Mouse (Mus musculus): ENCODE data around the gene Styk1. TPM values are rescaled to one million over a fixed set of nuclear protein-coding genes. Genes with fewer than 3 reads are reported as not detected.
"Not testable (repeated sequence)": the region's sequence is repeated elsewhere in the genome, so short reads cannot be mapped to it uniquely, and the experiment has no call there.

Styk1 gene
- total RNA-seq, 2 experiments from 2014 or later: 0.59 to 1.4 TPM

DNA sequence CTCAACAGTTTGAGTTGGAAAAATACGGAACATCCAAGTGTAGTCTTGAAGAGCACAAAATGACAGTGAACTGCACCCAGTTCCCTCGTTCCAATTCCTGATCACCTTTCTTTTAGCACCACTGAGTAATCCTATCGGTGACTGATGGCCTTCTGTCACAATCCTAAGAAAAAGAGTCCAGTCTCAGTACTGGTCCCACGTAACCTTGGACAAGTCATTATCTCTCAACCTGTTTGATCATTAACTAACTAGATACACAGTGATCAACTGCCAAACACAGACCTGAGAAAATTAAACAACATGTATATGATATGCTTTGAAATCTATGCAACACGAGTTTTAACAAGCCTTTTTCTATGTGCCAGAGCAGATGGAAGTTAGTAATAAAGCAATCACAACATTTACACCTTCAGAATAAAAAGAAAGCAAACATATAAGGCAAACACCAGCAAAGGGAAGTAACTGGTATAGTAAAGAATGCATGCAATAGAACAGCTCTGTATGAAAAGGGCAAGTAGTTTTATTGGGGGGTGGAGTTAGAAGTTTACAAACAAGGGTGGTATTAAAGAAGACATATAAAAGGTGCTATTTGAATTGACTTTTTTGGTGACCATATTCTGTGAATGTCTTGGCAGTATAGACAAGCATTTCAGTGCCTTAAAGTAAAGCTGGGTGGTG lies 58.8 kb downstream of the Styk1 start:
- no peak for DNase-seq
- intact Hi-C loops (cut with DNase I): loop anchor here (5.0 kb wide), 1 partner anchor 128 kb away; no protein-coding TSS in a partner anchor

- intact Hi-C loops (cut with DNase I): loop anchor here (5.0 kb wide), 1 partner anchor 128 kb away; no protein-coding TSS in a partner anchor
- no peak for DNase-seq
Observed at GRCm38 (mm10) chr6:131293916-131294315, 59.5 kb downstream of the Styk1 start.

DNA sequence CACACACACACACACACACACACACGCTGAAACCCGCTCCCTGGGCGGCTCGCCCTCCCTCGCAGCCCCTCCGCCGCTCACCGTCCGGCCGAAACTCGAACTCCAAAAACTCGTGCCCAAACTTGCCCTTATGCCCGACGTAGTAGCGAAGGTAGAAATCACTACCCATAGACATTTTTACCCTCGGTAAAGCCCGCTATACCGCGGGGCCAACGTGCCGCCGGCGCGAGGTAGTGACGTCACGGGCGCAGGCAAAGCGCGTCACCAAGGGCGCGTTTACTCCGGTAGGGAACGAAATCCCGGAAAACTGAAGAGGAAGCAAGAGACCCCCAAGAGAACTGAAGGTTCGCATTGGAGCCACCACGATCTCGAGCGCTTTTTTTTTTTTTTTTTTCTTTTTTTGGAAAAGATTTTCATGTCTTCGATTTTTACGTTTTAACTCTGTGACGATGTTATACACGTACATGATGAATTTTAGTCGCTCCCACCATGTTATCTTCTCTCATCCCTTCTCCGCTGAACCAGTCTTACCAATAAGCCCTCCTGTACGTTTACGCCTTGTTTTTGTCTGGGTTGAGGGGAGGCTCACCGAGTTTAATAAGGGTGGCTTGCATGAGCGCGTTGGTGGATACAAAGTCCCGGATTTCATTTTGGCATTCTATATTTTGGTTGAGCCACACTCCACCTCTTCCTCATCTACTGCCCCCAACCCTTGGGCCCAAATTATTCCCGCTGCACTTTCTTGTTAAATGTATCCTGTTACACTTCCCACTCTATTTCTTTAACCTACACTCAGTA lies 60.2 kb downstream of the Styk1 start, which contains the start of gene Magohb:
Gene Magohb (minus strand): TSS at position 254 of the 798 bp plus-strand sequence.
- peak; percentile 75 to 83 for DNase-seq
- intact Hi-C loops (cut with DNase I): loop anchor here (5.0 kb wide), 1 partner anchor 129 kb away; no protein-coding TSS in a partner anchor

- intact Hi-C loops (cut with DNase I): loop anchor here (5.0 kb wide), 1 partner anchor 130 kb away; no protein-coding TSS in a partner anchor
Observed at GRCm38 (mm10) chr6:131292276-131292990, 61.0 kb downstream of the Styk1 start.

GRCm38 (mm10) chr6:131290430-131290829 lies 63.0 kb downstream of the Styk1 start:
- intact Hi-C loops (cut with DNase I): loop anchor here (5.0 kb wide), 1 partner anchor 132 kb away; no protein-coding TSS in a partner anchor
- DNase-seq: no peak

More at GRCm38 (mm10) chr6:131292276-131292990, 61.0 kb downstream of the Styk1 start:
- no peak for DNase-seq

GRCm38 (mm10) chr6:131278160-131278559 lies 75.2 kb downstream of the Styk1 start:
- intact Hi-C loops (cut with DNase I); DNase-seq: not testable (repeated sequence)

GRCm38 (mm10) chr6:131276659-131277058 lies 76.7 kb downstream of the Styk1 start:
- intact Hi-C loops (cut with DNase I): no loop called here

DNA sequence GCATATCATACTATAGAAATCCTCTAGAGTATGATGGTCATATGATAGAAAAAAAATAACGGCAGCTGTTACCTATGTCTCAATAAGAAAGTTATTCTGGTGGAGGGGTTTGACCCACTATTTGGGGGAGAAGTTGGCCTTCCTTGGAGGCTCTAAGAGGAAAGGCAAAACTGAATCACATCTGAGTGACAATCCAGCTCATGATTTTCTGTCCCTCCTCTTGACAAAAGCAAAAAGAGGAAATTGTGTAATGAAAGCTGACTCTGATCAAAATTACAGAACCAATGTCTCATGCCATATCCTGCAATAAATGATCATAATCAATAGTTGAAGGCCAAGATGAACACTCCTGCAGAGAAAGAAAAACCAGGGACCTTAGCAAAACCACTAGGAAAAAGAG lies 81.1 kb downstream of the Styk1 start:
- intact Hi-C loops (cut with DNase I): no loop called here

More at GRCm38 (mm10) chr6:131276659-131277058, 76.7 kb downstream of the Styk1 start:
- DNase-seq: no peak

DNA sequence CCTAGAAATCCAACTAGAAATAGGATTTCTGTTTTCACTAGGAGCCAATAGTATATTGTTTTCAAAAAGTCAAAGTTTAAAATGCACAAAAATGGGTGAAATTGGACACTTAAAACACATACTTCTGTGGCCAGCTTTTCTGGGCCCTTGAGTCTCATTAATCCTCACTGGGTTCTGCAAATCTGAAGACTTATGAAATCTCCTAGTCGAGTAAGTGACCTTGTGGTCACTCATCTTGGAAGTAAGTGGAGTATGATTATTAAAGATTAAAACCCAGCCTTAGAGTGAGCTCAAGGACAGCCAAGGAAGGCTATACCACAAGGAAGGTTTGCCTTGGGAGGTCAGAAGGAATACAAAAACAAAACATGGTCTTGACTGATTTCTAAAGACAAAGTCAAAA lies 83.1 kb downstream of the Styk1 start:
- intact Hi-C loops (cut with DNase I): no loop called here

More for the DNA sequence above, 81.1 kb downstream of the Styk1 start:
- no peak for DNase-seq

GRCm38 (mm10) chr6:131269599-131269998 lies 83.8 kb downstream of the Styk1 start:
- intact Hi-C loops (cut with DNase I): no loop called here
- DNase-seq: no peak

More for the DNA sequence above, 83.1 kb downstream of the Styk1 start:
- no peak for DNase-seq

- intact Hi-C loops (cut with DNase I): no loop called here
- no peak for DNase-seq
Observed at GRCm38 (mm10) chr6:131264175-131264574, 89.2 kb downstream of the Styk1 start.

DNA sequence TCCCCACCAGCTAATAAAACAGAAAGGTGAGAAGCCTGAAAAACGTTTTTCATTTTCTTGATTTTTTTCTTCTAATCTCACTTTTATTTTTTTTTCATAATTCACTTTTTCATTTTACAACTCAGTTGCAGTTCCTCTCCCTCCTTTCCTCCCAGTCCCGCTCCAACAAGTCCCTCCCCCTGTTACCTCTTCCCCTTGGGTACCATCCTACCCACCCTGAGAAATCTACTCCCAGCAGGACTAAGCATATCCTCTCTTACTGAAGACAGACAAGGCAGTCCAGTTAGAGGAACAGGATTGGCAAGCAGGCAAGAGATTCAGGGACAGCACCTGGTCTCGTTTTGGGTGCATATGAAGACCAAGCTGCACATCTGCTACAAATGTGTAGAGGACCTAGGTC lies 90.6 kb downstream of the Styk1 start:
- intact Hi-C loops (cut with DNase I): no loop called here
- no peak for DNase-seq

DNA sequence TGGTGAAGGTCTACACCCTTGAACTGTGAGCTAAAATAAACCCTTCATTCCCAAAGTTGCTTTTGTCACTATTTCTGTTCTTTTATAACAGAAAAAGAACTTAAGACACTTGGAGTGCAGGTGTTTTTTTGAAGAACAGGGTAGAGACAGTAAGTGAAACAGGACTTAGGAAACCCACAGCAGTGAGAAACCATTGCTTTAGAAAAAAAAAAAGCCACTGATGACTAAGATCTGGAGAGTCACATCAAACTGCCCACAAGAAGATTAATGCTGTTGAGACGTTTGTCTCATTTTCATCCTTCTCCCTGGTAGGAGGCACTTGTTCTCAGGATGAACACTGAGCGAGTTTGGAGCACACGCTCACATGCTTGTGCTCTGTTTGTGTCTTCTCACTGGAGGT lies 91.4 kb downstream of the Styk1 start:
- intact Hi-C loops (cut with DNase I): no loop called here
- no peak for DNase-seq

Other genes with a start within 250 kb of the Styk1 start
- gene Klra2, start 106.2 kb downstream of the Styk1 start, total RNA-seq (2021): not detected
- 1 to 10 TPM; 2.6 to 4.5 TPM for gene Magohb, start 60.4 kb downstream of the Styk1 start, total RNA-seq (2021)
- gene Ybx3, start 34.9 kb upstream of the Styk1 start, total RNA-seq (2021): 1,000 to 10,000 TPM; 1,485 to 1,638 TPM
- gene 5430401F13Rik, start 132.8 kb upstream of the Styk1 start, total RNA-seq (2021): not detected
- gene Gm6619, start 132.8 kb upstream of the Styk1 start, total RNA-seq (2021): not detected

Measured in gastrocnemius, postnatal 36 days (tissue).